Mouse (Mus musculus) heart, postnatal 0 days (tissue): ENCODE data around the gene Gm37240.

Experiments used
- CTCF ChIP-seq: IDR thresholded peaks from 2 replicates; pipeline ENCODE4 v1.5.1; 2016; ENCODE audit warnings: antibody characterized with exemption, control low read depth, low read depth
- EP300 ChIP-seq: IDR thresholded peaks from 2 replicates; pipeline ENCODE4 v1.6.1; 2016; ENCODE audit warnings: antibody characterized with exemption, low read depth

DNA sequence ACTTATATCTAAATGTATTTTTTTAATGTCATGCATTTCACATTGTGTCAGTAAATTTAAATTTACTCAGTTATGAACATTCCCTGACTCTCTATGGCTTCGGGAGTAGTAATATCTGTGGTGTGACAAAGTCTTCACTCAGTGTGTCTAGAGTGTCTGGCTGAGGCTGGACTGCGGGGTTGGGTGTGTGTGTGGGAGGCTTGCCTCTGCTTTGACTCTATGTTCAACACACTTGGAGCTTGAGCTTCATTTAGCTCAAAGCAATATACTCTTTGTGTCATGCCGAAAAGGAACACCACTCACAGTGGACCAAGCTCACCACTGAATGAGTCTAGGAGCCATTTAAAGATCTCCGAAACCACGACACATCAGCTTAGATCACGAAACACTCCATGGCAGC lies 1203.5 kb downstream of the Gm37240 start:
- TF ChIP-seq EP300 (no peak), CTCF (no peak)
